Mouse (Mus musculus): ENCODE results near the gene Map3k6.

The Map3k6 gene

GRCm38 (mm10) chr4:133240490-133240921 lies at the start of gene Map3k6:
Gene Map3k6 (plus strand): TSS chr4:133240818.
- CTCF ChIA-PET = interaction anchor here (1.4 to 1.7 kb wide), 2 partner anchors 9 to 32 kb away, joined by 4 read pairs; no protein-coding TSS in a partner anchor

GRCm38 (mm10) chr4:133194482-133194881 lies 46.1 kb upstream of the Map3k6 start:
- CTCF ChIA-PET = no interaction called here

GRCm38 (mm10) chr4:133195014-133195413 lies 45.6 kb upstream of the Map3k6 start:
- CTCF ChIA-PET = no interaction called here

- CTCF ChIA-PET = interaction anchor here (0.5 to 0.6 kb wide), 3 partner anchors 17 to 120 kb away, joined by 3 to 5 read pairs (median 5); no protein-coding TSS in a partner anchor
Observed at GRCm38 (mm10) chr4:133196136-133196535, 44.5 kb upstream of the Map3k6 start.

- CTCF ChIA-PET = interaction anchor here (0.6 kb wide), 1 partner anchor 43 kb away, joined by 5 read pairs; no protein-coding TSS in a partner anchor
Observed at GRCm38 (mm10) chr4:133196852-133197251, 43.8 kb upstream of the Map3k6 start.

GRCm38 (mm10) chr4:133197355-133197754 lies 43.3 kb upstream of the Map3k6 start:
- CTCF ChIA-PET = no interaction called here

GRCm38 (mm10) chr4:133197801-133198286 lies 42.8 kb upstream of the Map3k6 start:
- CTCF ChIA-PET = interaction anchor here (0.6 kb wide), 1 partner anchor 60 kb away, joined by 3 read pairs; no protein-coding TSS in a partner anchor

GRCm38 (mm10) chr4:133198337-133199180 lies 42.1 kb upstream of the Map3k6 start:
- CTCF ChIA-PET = interaction anchor here (0.6 kb wide), 3 partner anchors 55 to 188 kb away, joined by 3 to 12 read pairs (median 3); no protein-coding TSS in a partner anchor

GRCm38 (mm10) chr4:133199743-133200142 lies 40.9 kb upstream of the Map3k6 start:
- CTCF ChIA-PET = interaction anchor here (0.6 to 1.5 kb wide), 2 partner anchors 106 to 255 kb away, joined by 3 to 5 read pairs; no protein-coding TSS in a partner anchor

- CTCF ChIA-PET = interaction anchor here (1.1 to 1.5 kb wide), 2 partner anchors 26 to 256 kb away, joined by 3 read pairs; no protein-coding TSS in a partner anchor
Observed at GRCm38 (mm10) chr4:133200343-133200742, 40.3 kb upstream of the Map3k6 start.

GRCm38 (mm10) chr4:133201006-133201771 lies 39.4 kb upstream of the Map3k6 start:
- CTCF ChIA-PET = interaction anchor here (0.5 to 1.1 kb wide), 6 partner anchors 13 to 212 kb away, joined by 3 to 8 read pairs (median 4); no protein-coding TSS in a partner anchor

- CTCF ChIA-PET = interaction anchor here (0.9 to 1.0 kb wide), 3 partner anchors 12 to 111 kb away, joined by 3 to 5 read pairs (median 4); no protein-coding TSS in a partner anchor
Observed at GRCm38 (mm10) chr4:133202254-133202653, 38.4 kb upstream of the Map3k6 start.

GRCm38 (mm10) chr4:133203591-133203990 lies 37.0 kb upstream of the Map3k6 start:
- CTCF ChIA-PET = interaction anchor here (0.6 to 0.8 kb wide), 2 partner anchors 254 to 591 kb away, joined by 3 to 16 read pairs; no protein-coding TSS in a partner anchor

- CTCF ChIA-PET = interaction anchor here (0.6 kb wide), 1 partner anchor 52 kb away, joined by 3 read pairs; no protein-coding TSS in a partner anchor
Observed at GRCm38 (mm10) chr4:133204379-133204778, 36.2 kb upstream of the Map3k6 start.

- CTCF ChIA-PET = interaction anchor here (0.7 to 1.5 kb wide), 3 partner anchors 32 to 200 kb away, joined by 3 to 4 read pairs (median 4); partner anchors contain the start of gene Map3k6
Observed at GRCm38 (mm10) chr4:133209366-133209765, 31.3 kb upstream of the Map3k6 start.

- CTCF ChIA-PET = interaction anchor here (0.6 to 1.0 kb wide), 5 partner anchors 24 to 201 kb away, joined by 3 to 4 read pairs (median 3); no protein-coding TSS in a partner anchor
Observed at GRCm38 (mm10) chr4:133210023-133210787, 30.4 kb upstream of the Map3k6 start.

GRCm38 (mm10) chr4:133210788-133211390 lies 29.7 kb upstream of the Map3k6 start:
- CTCF ChIA-PET = interaction anchor here (0.6 kb wide), 1 partner anchor 23 kb away, joined by 3 read pairs; no protein-coding TSS in a partner anchor

GRCm38 (mm10) chr4:133211751-133212561 lies 28.7 kb upstream of the Map3k6 start, which contains the start of the genes Cd164l2 and Gpr3:
Gene Cd164l2 (plus strand): TSS chr4:133212131.
Gene Gpr3 (minus strand): TSS chr4:133212536.
- CTCF ChIA-PET = no interaction called here
